Mouse (Mus musculus) heart, adult 2 months (tissue): ENCODE data around the gene Tbc1d17.

Experiments used
- CTCF ChIP-seq: fragments of 200-600 bp; IDR thresholded peaks from 2 replicates; pipeline ENCODE4 v1.8.1; 2022; ENCODE audit warnings: antibody characterized with exemption, mild to moderate bottlenecking, moderate library complexity
- EP300 ChIP-seq: fragments of 200-500 bp; IDR thresholded peaks from 2 replicates; pipeline ENCODE4 v1.6.1; 2011; ENCODE audit warnings: low read depth, low read length, control low read depth; ENCODE audit not compliant: insufficient read depth

DNA sequence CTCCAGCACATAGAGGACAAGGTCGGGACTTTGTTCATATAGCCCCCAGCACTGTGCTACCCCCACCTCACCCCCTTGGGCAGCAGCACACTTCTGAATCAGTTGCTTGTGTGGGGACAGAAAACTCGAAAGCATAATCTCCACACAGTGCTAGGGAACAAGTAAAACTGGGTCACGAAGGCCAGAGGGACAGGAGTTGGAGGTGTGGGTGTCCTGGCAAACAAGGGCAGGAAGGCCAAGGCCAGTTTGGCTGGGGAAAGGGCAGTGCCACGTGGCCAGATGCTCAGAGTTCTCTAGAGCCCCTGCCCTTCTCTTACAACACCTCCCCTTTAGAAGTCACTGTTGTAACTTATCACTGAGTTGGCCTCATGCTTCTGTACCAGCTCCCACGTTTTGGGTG, 29.0 kb downstream of the Tbc1d17 start:
- TF ChIP-seq CTCF (no peak), EP300 (no peak)
